Mouse (Mus musculus) kidney, adult 2 months (tissue): ENCODE measurements at regions not wholly inside any gene's neighbourhood (a gene's known extent, or its start where the extent isn't known, plus 50 kb on each side); places are given as distances from the start of the nearest gene placed in this dataset.

Source experiments
- DNase-seq: peaks from one replicate; pipeline ENCODE4 v3.0.0; 2021
- H3K27ac ChIP-seq: fragments of 200-500 bp; 2 replicates; pipeline ENCODE4 v1.5.1; 2012; ENCODE audit warnings: low read depth, low read length, control low read depth, inconsistent platforms; ENCODE audit not compliant: insufficient read depth
- H3K27me3 ChIP-seq: fragments of 200-500 bp; replicated peaks from 2 replicates; pipeline ENCODE4 v1.6.1; 2012; ENCODE audit warnings: mild to moderate bottlenecking, moderate library complexity, low read length, inconsistent platforms; ENCODE audit not compliant: control insufficient read depth, insufficient read depth
- H3K36me3 ChIP-seq: fragments of 200-500 bp; 2 replicates; pipeline ENCODE4 v1.6.1; 2012; ENCODE audit warnings: mild to moderate bottlenecking, moderate library complexity, low read length, inconsistent platforms; ENCODE audit not compliant: control insufficient read depth, insufficient read depth
- H3K4me1 ChIP-seq: fragments of 200-500 bp; 2 replicates; pipeline ENCODE4 v1.6.1; 2011; ENCODE audit warnings: low read length; ENCODE audit not compliant: control insufficient read depth, insufficient read depth
- H3K4me3 ChIP-seq: fragments of 200-500 bp; 2 replicates; pipeline ENCODE4 v1.5.1; 2011; ENCODE audit warnings: mild to moderate bottlenecking, low read depth, low read length, control low read depth; ENCODE audit not compliant: insufficient read depth
- CTCF ChIP-seq: fragments of 200-500 bp; conservative IDR thresholded peaks from 2 replicates; pipeline ENCODE4 v1.5.1; 2011; ENCODE audit warnings: low read depth, mild to moderate bottlenecking, control low read depth, low read length, moderate library complexity, mixed read lengths; ENCODE audit not compliant: insufficient read depth, insufficient read length
- POLR2A ChIP-seq: fragments of 200-500 bp; IDR thresholded peaks from one replicate; pipeline ENCODE4 v1.6.1; 2011; ENCODE audit warnings: low read depth, low read length, control low read depth
- WGBS: fragments of 180-500 bp; shearing (Covaris S2); methylation state at CpG from one replicate; pipeline ENCODE4 v1.1.7; 2018; 5-methylcytosine and 5-hydroxymethylcytosine counted together

GRCm38 (mm10) chr9:120661641-120662227, 90.5 kb downstream of the Rpl14 start:
- no peak for DNase-seq
- WGBS: 85% methylated on average over 7 of the region's 7 CpGs
- Histone ChIP-seq H3K4me1 (no peaks in the 10 kb centered on the region), H3K27ac (no peak overlapping the region), H3K36me3 (no peaks in the 10 kb centered on the region), H3K27me3 (no peaks in the 10 kb centered on the region), H3K4me3 (no peak overlapping the region)
- TF ChIP-seq CTCF (no peak), POLR2A (no peak)

DNA sequence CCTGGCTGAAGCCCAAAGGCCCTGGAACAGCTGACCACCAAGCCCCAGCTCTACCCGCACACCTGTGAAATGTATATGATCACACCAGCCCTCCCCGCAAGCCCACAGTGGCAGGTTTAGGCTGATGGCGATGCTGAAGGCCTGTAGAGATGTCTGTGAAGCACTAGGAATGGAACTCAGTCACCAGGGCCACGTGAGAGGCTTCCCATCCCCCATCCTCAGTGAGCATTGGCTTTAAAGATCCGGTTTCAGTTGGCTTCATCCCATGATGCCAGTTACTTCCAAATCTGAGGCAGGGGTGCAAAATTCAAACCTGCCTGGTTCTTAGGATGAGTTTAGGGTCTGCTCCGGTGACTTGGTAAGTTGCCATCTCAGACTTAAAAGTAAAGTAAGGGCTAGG, 91.9 kb downstream of the Rpl14 start:
- Histone ChIP-seq H3K4me3 (no peak overlapping the region), H3K4me1 (no peaks in the 10 kb centered on the region), H3K27me3 (no peaks in the 10 kb centered on the region), H3K27ac (no peak overlapping the region), H3K36me3 (no peaks in the 10 kb centered on the region)
- TF ChIP-seq POLR2A: no peak
- TF ChIP-seq CTCF: no peak
- WGBS: 64% methylated on average over 6 of the region's 6 CpGs
- DNase-seq: no peak

GRCm38 (mm10) chr9:120664086-120664485, 92.8 kb downstream of the Rpl14 start:
- no peaks in the 10 kb centered on the region for H3K27me3 ChIP-seq
- WGBS: 96% methylated on average over 10 of the region's 10 CpGs

GRCm38 (mm10) chr9:120672452-120672851, 101.2 kb downstream of the Rpl14 start:
- no peaks in the 10 kb centered on the region for H3K27me3 ChIP-seq
- H3K4me3 ChIP-seq: no peak overlapping the region
- H3K36me3 ChIP-seq: no peaks in the 10 kb centered on the region
- H3K4me1 ChIP-seq: peaks cover 6% of the 10 kb centered on the region; the same call in 1 of the 2 replicates
- no peak for DNase-seq
- no peak overlapping the region for H3K27ac ChIP-seq
- WGBS: 73% methylated on average over 6 of the region's 6 CpGs
- TF ChIP-seq CTCF (no peak), POLR2A (no peak)

More at GRCm38 (mm10) chr9:120664086-120664485, 92.8 kb downstream of the Rpl14 start:
- H3K36me3 ChIP-seq: no peaks in the 10 kb centered on the region
- no peak overlapping the region for H3K27ac ChIP-seq
- DNase-seq: no peak
- no peak overlapping the region for H3K4me3 ChIP-seq
- H3K4me1 ChIP-seq: no peaks in the 10 kb centered on the region
- TF ChIP-seq POLR2A: no peak
- no peak for TF ChIP-seq CTCF

DNA sequence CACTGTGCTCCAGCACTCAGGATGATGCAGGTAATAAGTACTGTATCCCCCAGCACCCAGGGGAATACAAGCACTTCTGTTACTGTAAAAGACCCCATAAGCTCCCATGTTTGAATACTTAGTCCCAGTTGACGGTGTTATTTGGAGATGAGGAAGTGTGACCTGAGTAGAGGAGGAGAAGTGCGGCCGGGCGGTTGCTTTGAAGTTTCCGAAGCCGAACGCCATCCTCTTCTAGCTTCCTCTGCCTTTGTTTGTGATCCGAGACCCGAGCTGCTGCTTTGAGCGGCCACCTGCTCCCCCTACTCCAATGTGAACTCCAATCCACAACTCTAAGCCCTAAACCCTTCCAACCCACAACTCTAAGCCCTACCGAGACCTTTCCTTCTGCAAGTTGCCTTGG, 103.6 kb downstream of the Rpl14 start:
- H3K27me3 ChIP-seq: no peaks in the 10 kb centered on the region
- no peak for DNase-seq
- peaks cover 17% of the 10 kb centered on the region for H3K4me1 ChIP-seq
- H3K27ac ChIP-seq: 0 out of 2 replicates have a peak overlapping the region, but pooled peaks have one; percentile 8
- no peaks in the 10 kb centered on the region for H3K36me3 ChIP-seq
- H3K4me3 ChIP-seq: no peak overlapping the region
- whole genome bisulfite sequencing: 47% methylated on average over 11 of the region's 11 CpGs
- TF ChIP-seq CTCF: no peak
- no peak for TF ChIP-seq POLR2A

GRCm38 (mm10) chr9:120675371-120676150, 104.3 kb downstream of the Rpl14 start:
- peak; percentile 32 for DNase-seq
- TF ChIP-seq POLR2A (no peak), CTCF (no peak)
- Histone ChIP-seq H3K4me3 (peak overlapping the region; percentile 49), H3K4me1 (peaks cover 19% of the 10 kb centered on the region), H3K36me3 (no peaks in the 10 kb centered on the region), H3K27ac (peak overlapping the region; percentile 9), H3K27me3 (no peaks in the 10 kb centered on the region)
- WGBS: 13% methylated on average over 18 of the region's 18 CpGs

GRCm38 (mm10) chr9:120676301-120676700, 105.1 kb downstream of the Rpl14 start:
- TF ChIP-seq CTCF (no peak), POLR2A (no peak)
- Histone ChIP-seq H3K27ac (peak overlapping the region; percentile 9), H3K4me3 (no peak overlapping the region; the same call in 1 of the 2 replicates), H3K36me3 (no peaks in the 10 kb centered on the region), H3K27me3 (no peaks in the 10 kb centered on the region), H3K4me1 (peaks cover 19% of the 10 kb centered on the region)
- 21% methylated on average over 9 of the region's 9 CpGs for WGBS
- DNase-seq: no peak
